Mouse (Mus musculus) megakaryocyte, embryonic 14.5 days (primary cell): ENCODE results near the gene Stard9.

ENCODE experiments used
- FLI1 ChIP-seq: IDR thresholded peaks from 2 replicates; pipeline ENCODE4 v1.6.1; 2012; ENCODE audit warnings: low read length, inconsistent platforms, mixed read lengths
- GATA1 ChIP-seq: IDR thresholded peaks from 3 replicates; pipeline ENCODE4 v1.6.1; 2012; ENCODE audit warnings: mixed read lengths, low read length, inconsistent platforms, borderline replicate concordance

- TF ChIP-seq GATA1 (no peak), FLI1 (no peak)
Measured at GRCm38 (mm10) chr2:120702675-120703074, 73.8 kb downstream of the Stard9 start.
